Mouse (Mus musculus) olfactory bulb, adult 2 months (tissue): ENCODE measurements around the gene Cstb.

Experiments
- CTCF ChIP-seq: fragments of 200-500 bp; IDR thresholded peaks from 2 replicates; pipeline ENCODE4 v1.5.1; 2012; ENCODE audit warnings: low read depth, mild to moderate bottlenecking, low read length, moderate library complexity; ENCODE audit not compliant: insufficient read depth
- POLR2A ChIP-seq: fragments of 200-500 bp; IDR thresholded peaks from 2 replicates; pipeline ENCODE4 v1.6.1; 2012; ENCODE audit warnings: mild to moderate bottlenecking, low read depth, low read length, moderate library complexity; ENCODE audit not compliant: insufficient read depth

DNA sequence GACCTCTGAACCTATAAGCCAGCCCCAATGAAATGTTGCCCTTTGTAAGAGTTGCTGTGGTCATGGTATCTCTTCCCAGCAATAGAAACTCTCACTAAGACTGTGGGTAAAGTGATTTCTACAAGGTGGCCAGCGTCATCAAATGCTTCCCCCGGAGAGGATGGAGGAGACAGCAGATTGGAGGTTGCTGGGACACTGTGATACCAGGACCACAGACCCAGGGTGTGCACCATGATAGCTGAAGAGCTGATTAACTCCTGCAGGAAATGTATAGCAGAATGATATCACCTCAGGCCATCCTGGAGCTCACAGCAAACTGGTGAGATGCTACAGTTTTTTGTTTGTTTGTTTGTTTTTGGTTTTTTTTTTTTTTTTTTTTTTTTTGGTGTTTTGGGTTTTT, 4.3 kb downstream of the Cstb start:
- TF ChIP-seq POLR2A (no peak), CTCF (no peak)
